Mouse (Mus musculus): ENCODE results near the gene Clstn1. TPM values are rescaled to one million over a fixed set of nuclear protein-coding genes. Genes with fewer than 3 reads are reported as not detected.

The Clstn1 gene
- polyA plus RNA-seq, 1 experiment from 2014 or later, result 19.1 TPM

DNA sequence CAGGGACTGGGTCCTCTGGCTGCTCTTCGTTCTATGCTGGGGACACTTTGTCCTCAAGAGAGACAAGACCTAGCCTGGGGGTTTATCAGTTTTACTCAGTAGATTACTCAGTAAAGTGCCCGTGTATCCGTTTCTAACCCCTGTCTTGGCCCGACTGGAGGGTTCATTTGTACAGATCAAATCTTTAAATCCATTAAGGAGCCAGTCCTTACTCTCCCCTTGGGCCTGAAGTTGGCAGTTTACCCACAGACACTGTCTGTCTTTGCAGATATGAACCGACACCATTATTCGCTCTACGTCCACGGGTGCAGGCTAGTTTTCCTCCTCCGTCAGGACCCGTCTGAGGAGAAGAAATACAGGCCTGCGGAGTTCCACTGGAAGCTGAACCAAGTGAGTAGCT lies 48.7 kb downstream of the Clstn1 start:
- Histone ChIP-seq H3K9me3 (no peaks in the 10 kb centered on the region), H3K27ac (no peak overlapping the region), H3K36me3 (peaks cover 74% of the 10 kb centered on the region), H3K4me1 (no peaks in the 10 kb centered on the region), H3K27me3 (ENCODE audit: insufficient read depth, poor library complexity, severe bottlenecking) (no peaks in the 10 kb centered on the region), H3K4me3 (no peak overlapping the region)
- DNase-seq (ENCODE audit: low spot score), result no peak
- WGBS, result 86% methylated on average over 11 of the region's 11 CpGs

DNA sequence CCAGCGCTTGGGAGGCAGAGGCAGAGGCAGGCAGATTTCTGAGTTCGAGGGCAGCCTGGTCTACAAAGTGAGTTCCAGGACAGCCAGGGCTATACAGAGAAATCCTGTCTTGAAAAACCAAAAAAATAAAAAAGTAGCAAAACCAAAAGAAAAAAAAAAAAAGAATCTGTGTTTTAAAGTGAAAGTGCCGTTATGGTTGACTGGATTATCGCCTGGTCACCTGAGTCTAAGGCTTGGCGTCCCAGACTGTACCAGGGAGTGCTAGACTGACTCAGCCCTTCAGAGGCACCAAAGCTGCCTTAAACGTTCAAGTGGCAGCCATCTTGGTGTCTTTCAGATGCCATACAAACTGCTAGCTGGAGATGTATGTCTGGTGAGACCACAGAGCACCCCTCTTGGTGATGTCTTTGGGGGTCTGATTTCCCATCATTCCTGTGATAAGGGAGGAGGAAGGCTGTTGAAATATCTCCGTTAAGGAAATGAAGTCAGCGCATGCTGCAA lies 49.7 kb downstream of the Clstn1 start:
- Histone ChIP-seq H3K36me3 (peaks cover 72% of the 10 kb centered on the region), H3K27ac (no peak overlapping the region), H3K27me3 (ENCODE audit: insufficient read depth, poor library complexity, severe bottlenecking) (no peaks in the 10 kb centered on the region), H3K4me3 (no peak overlapping the region), H3K4me1 (peaks cover 3% of the 10 kb centered on the region; the same call in 1 of the 2 replicates), H3K9me3 (no peaks in the 10 kb centered on the region)
- DNase-seq (ENCODE audit: low spot score), result no peak
- 90% methylated on average over 8 of the region's 8 CpGs for WGBS

DNA sequence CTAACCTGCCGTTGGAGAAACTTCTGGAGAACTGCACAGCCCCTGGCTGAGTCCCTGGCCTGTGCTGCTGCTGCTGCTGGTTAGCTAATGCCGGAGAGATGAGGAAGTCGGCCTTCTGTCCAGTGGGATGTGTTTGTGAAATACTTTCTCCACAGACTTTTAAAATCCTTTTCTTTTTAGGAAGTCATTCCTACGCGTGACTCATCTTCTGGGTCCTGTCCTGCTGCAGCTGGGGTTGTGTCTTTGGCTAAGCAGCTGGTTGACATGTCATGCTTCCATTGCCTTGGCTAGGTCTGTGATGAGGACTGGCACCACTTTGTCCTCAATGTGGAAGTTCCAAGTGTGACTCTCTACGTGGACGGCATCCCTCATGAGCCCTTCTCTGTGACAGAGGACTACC lies 51.7 kb downstream of the Clstn1 start:
- no peak for DNase-seq (ENCODE audit: low spot score)
- 88% methylated on average over 7 of the region's 7 CpGs for WGBS
- peaks cover 71% of the 10 kb centered on the region for H3K36me3 ChIP-seq
- no peak overlapping the region for H3K27ac ChIP-seq
- H3K27me3 ChIP-seq (ENCODE audit: insufficient read depth, poor library complexity, severe bottlenecking), result no peaks in the 10 kb centered on the region
- H3K4me1 ChIP-seq, result peaks cover 11% of the 10 kb centered on the region; the same call in 1 of the 2 replicates
- H3K4me3 ChIP-seq, result no peak overlapping the region
- no peaks in the 10 kb centered on the region for H3K9me3 ChIP-seq

DNA sequence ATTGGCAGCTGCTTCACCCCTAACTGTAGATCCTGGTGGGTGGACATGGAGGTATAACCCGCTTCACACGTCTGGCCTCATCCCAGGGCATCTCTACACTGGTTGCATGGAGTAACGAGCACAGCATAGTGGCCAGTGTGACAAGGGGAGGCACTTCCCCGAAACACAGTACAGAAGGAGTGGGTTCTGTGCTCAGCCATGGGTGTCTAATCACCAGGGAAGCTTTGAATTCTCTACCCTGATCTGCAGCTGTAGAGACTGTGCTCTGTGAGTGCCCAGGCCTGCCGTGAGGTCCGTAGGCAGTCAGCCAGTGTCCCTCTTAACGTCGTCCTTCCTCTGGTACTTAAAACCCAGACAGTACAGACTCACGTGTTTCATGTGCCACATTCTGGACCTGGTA lies 54.6 kb downstream of the Clstn1 start:
- no peak overlapping the region for H3K4me3 ChIP-seq
- peaks cover 14% of the 10 kb centered on the region; the same call in 1 of the 2 replicates for H3K4me1 ChIP-seq
- H3K9me3 ChIP-seq, result no peaks in the 10 kb centered on the region
- H3K27me3 ChIP-seq (ENCODE audit: insufficient read depth, poor library complexity, severe bottlenecking), result no peaks in the 10 kb centered on the region
- peaks cover 73% of the 10 kb centered on the region for H3K36me3 ChIP-seq
- 85% methylated on average over 9 of the region's 9 CpGs for WGBS
- no peak overlapping the region for H3K27ac ChIP-seq
- no peak for DNase-seq (ENCODE audit: low spot score)

DNA sequence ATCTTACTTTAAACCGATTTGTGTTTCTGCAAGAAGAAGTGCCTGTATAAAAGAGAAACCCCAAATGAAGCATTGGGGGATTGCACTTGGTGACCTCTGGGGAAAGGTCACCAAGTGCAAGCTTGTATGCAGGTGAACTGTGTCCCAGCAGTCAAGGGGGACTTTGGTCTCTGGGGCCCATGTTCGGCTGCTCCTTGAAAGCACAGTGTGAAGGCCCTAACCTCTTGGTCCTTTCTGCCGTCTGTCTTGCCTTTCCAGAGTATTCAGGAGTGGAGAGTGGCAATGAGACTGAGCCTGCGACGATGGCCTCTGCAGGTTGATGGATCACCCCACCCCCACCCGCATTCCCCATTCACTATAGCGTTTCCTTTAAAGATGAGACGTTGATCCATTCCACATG lies 55.1 kb downstream of the Clstn1 start:
- H3K9me3 ChIP-seq, result no peaks in the 10 kb centered on the region

DNA sequence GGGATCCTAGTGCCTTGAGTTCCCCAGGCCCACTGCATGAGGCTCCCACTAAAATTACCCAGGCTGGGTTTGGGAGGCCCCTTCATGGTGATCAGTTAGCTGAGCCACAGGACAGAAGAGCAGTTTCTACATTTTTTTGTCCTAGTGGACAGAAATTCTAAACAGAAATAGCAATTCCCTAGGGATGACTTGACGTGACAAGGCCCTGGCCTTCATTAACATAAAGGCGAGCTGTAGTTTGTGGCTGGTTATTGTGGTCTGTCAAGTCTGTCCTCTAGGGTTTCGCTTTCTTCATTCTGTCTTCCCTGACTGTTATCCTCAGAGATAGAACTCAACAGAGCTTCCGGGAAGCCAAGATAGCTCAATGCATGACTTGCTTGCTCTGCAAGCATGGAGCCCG lies 55.7 kb downstream of the Clstn1 start:
- H3K27ac ChIP-seq, result no peak overlapping the region
- DNase-seq (ENCODE audit: low spot score), result no peak
- no peak overlapping the region for H3K4me3 ChIP-seq
- no peaks in the 10 kb centered on the region for H3K27me3 ChIP-seq (ENCODE audit: insufficient read depth, poor library complexity, severe bottlenecking)
- peaks cover 75% of the 10 kb centered on the region for H3K36me3 ChIP-seq
- 76% methylated on average over 5 of the region's 5 CpGs for WGBS
- no peaks in the 10 kb centered on the region for H3K9me3 ChIP-seq
- H3K4me1 ChIP-seq, result peaks cover 14% of the 10 kb centered on the region; the same call in 1 of the 2 replicates

More for the DNA sequence above, 55.1 kb downstream of the Clstn1 start:
- no peak for DNase-seq (ENCODE audit: low spot score)
- H3K36me3 ChIP-seq, result peaks cover 74% of the 10 kb centered on the region
- H3K4me3 ChIP-seq, result no peak overlapping the region
- no peak overlapping the region for H3K27ac ChIP-seq
- H3K4me1 ChIP-seq, result peaks cover 14% of the 10 kb centered on the region; the same call in 1 of the 2 replicates
- 76% methylated on average over 8 of the region's 8 CpGs for WGBS
- no peaks in the 10 kb centered on the region for H3K27me3 ChIP-seq (ENCODE audit: insufficient read depth, poor library complexity, severe bottlenecking)

DNA sequence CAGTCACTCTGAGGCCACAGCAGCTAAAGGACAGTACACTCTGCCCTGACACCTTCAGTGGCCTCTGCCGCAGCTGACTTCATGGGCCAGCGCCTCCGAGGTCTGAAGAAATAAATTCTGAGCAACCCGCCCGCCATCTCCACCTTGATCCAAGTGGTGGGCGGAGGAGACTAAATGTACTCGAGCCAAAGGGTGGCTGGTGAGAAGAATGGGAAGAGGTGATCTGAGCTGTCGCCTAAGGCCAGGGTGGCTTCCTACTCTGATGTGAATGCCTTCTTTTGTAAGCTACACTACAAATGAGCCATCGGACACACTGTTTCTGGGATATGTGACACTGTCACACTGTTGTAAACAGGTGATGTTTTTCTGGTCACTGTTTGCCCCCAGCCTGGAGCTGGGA lies 59.5 kb downstream of the Clstn1 start:
- DNase-seq (ENCODE audit: low spot score), result no peak
- Histone ChIP-seq H3K9me3 (no peaks in the 10 kb centered on the region), H3K27me3 (ENCODE audit: insufficient read depth, poor library complexity, severe bottlenecking) (no peaks in the 10 kb centered on the region), H3K4me3 (no peak overlapping the region), H3K27ac (no peak overlapping the region), H3K4me1 (peaks cover 20% of the 10 kb centered on the region; the same call in 1 of the 2 replicates), H3K36me3 (peaks cover 80% of the 10 kb centered on the region)
- 94% methylated on average over 9 of the region's 9 CpGs for WGBS

DNA sequence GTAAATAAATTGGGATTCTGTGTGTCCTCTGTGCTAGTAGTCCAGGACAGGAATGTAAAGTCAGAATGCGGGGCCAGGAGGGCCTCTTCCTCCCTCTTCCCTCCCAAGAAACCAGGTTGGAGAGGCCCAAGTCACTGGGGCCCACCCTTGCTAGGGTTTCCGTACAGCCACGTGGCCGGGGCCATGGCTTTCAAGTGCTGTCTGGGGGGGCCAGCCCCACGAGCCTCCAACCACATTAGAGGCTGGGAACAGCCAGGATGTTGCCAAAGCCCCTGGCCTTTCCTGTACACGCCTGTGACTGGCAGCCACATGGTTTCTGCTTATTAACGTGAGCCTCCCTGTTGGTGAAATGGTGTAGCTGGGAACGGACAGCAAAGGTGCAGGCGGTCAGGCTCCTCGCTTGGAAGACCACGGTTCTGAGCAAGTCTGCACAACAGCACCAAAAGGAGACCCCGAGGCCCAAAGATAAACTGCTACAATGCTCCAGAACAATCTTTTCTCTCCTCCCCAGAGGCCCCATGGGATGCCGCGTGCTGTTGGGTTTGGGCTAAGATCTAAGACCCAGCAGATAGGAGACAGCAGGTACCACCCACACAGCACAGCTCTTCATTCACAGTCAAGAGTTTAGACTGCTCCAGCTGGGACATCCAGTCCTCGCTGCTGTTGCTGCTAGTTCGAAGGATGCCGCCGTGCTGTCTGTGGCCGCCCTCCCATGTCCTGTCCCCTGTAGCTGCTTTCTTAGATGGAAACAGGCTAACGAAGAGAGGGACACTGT lies 62.0 kb downstream of the Clstn1 start:
- H3K36me3 ChIP-seq, result peaks cover 79% of the 10 kb centered on the region
- no peaks in the 10 kb centered on the region for H3K27me3 ChIP-seq (ENCODE audit: insufficient read depth, poor library complexity, severe bottlenecking)
- H3K9me3 ChIP-seq, result no peaks in the 10 kb centered on the region
- H3K4me3 ChIP-seq, result no peak overlapping the region
- H3K27ac ChIP-seq, result no peak overlapping the region
- WGBS, result 81% methylated on average over 20 of the region's 20 CpGs
- no peak for DNase-seq (ENCODE audit: low spot score)
- peaks cover 11% of the 10 kb centered on the region; the same call in 1 of the 2 replicates for H3K4me1 ChIP-seq

DNA sequence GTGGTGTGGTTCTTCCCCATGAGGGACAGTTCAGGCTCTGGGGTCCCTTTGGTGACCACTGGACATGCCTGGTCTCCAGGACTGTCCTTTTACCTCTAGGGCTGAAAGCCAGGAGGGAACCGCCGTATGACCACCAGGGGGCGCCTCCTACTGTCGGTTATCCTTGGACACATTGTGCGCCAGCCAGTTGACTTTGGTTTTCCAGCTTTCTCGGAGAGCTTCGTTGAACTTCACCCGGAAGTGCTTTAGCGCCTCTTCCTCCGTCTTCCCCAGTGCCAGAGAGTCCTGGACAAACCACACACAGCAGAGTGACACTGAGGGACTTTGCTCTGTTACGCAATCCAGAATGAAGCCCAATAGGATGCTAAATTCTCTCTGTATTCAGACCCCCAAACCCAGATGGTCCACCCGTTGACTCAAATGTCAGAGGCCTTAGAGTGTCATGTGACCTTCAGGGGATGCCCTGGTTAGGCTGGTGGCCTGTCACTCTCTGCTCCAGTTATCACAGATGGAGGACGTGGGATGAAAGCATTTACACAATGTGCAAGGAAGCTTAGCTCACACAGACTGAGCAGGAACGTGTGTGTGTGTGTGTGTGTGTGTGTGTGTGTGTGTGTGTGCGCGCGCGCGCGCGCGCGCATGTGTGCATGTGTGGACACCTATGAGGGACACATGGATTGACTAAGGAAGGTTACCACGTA lies 64.4 kb downstream of the Clstn1 start:
- Histone ChIP-seq H3K4me1 (peaks cover 8% of the 10 kb centered on the region; the same call in 1 of the 2 replicates), H3K4me3 (no peak overlapping the region), H3K36me3 (peaks cover 75% of the 10 kb centered on the region), H3K27ac (no peak overlapping the region), H3K27me3 (ENCODE audit: insufficient read depth, poor library complexity, severe bottlenecking) (no peaks in the 10 kb centered on the region), H3K9me3 (no peaks in the 10 kb centered on the region)
- 69% methylated on average over 24 of the region's 24 CpGs for WGBS
- DNase-seq (ENCODE audit: low spot score), result peak; percentile 91

DNA sequence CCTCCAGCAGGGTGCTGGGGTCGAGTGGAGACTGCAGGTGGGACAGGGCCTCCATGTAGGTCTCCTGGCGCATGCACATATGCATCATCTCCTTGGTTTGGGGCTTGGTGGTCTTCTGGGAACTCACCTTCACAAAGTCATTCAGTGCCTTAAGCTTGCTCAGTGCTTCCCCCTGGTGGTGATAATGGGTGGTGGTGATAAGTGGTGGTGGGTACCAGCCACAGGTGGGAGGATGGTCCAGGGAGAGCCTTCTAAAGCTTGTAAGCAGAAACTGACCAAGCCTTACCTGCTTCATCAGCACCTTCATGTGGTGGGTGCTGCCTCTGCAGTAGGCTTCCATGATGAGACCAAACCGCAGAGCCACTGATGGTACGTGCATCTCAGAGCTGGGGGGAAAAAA lies 68.0 kb downstream of the Clstn1 start:
- 90% methylated on average over 4 of the region's 4 CpGs for WGBS
- Histone ChIP-seq H3K4me1 (peaks cover 12% of the 10 kb centered on the region; the same call in 1 of the 2 replicates), H3K4me3 (no peak overlapping the region), H3K27ac (no peak overlapping the region), H3K9me3 (no peaks in the 10 kb centered on the region), H3K36me3 (peaks cover 53% of the 10 kb centered on the region), H3K27me3 (ENCODE audit: insufficient read depth, poor library complexity, severe bottlenecking) (0 out of 2 replicates have a peak, but pooled peaks cover 10% of the 10 kb centered on the region)
- DNase-seq (ENCODE audit: low spot score), result no peak

DNA sequence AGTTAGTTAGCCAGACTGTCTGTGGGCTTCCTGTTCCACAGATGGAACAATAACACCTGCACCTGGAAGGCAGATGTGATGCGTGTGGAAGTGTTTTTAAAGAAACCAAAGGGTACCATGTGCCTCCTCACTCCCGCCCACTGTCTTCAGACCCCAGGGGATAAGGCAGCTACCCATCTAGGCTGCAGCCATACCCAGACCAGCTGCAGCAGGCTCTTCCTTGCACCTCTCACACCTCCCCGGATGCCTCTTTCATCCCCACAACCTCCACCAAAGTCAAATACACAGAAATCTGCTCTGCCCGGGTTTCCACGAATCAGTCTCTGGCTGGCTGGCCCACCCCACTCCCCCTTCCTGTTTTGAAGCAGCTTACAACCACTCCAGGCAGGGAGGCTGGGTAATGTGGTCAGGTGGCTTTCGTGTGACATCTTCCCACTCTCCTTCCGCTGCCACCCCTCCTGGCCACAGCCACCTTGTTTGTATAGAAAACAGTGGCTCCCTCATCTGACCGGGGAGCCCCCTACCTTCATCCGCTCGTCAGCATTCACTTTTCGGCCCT lies 71.7 kb downstream of the Clstn1 start:
- Histone ChIP-seq H3K4me3 (no peak overlapping the region), H3K9me3 (no peaks in the 10 kb centered on the region), H3K36me3 (peaks cover 29% of the 10 kb centered on the region), H3K4me1 (peaks cover 16% of the 10 kb centered on the region), H3K27ac (no peak overlapping the region), H3K27me3 (ENCODE audit: insufficient read depth, poor library complexity, severe bottlenecking) (0 out of 2 replicates have a peak, but pooled peaks cover 10% of the 10 kb centered on the region)
- 67% methylated on average over 11 of the region's 11 CpGs for WGBS
- DNase-seq (ENCODE audit: low spot score), result no peak

DNA sequence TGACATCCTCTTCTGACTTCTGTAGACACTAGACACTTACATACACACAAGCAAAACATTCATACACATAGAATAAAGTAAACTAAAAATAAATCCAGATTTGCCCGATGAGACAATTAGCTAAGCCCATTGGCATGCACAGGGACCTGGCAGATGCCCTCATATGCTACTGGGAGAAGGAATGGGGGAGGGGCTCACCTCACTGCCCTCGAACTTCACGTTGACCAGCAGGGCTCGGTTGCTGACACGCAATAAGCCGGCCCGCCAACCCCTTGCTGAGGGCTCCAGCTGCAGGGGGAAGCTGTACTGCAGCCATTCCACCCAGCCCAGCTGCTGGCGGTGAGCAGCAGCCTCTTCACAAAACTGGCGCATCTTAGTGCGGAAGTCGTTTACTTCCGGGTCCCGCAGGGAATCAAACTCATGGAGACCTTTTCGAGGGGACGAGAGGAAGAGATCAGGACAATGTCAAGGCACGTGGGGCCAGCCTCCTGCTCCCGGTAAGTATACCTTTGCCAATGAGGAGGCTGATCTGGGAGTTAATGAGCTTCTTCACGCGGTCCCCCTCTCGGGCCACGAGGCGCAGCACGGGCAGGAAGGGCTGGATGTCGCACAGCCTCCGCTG lies 73.3 kb downstream of the Clstn1 start:
- DNase-seq (ENCODE audit: low spot score), result no peak
- Histone ChIP-seq H3K27me3 (ENCODE audit: insufficient read depth, poor library complexity, severe bottlenecking) (0 out of 2 replicates have a peak, but pooled peaks cover 10% of the 10 kb centered on the region), H3K9me3 (no peaks in the 10 kb centered on the region), H3K4me3 (peak overlapping the region; percentile 30; the same call in 1 of the 2 replicates), H3K27ac (peak overlapping the region; percentile 62), H3K4me1 (peaks cover 21% of the 10 kb centered on the region), H3K36me3 (0 out of 2 replicates have a peak, but pooled peaks cover 14% of the 10 kb centered on the region)
- WGBS, result 62% methylated on average over 25 of the region's 25 CpGs
